Mouse (Mus musculus): Measurements from ENCODE around the gene Gbe1.
A peak's percentile ranks its signal among the peaks of the same experiment; 100 is the strongest.

The Gbe1 gene

GRCm38 (mm10) chr16:70568341-70569265, 254.9 kb downstream of the Gbe1 start:
- peak; percentile 33 for DNase-seq (ENCODE audit: low spot score)

GRCm38 (mm10) chr16:70585964-70586363, 272.2 kb downstream of the Gbe1 start:
- no peak for DNase-seq (ENCODE audit: low spot score)

- no peak for DNase-seq (ENCODE audit: low spot score)
These were observed 288.6 kb downstream of the Gbe1 start for GRCm38 (mm10) chr16:70602326-70602725.

GRCm38 (mm10) chr16:70608358-70608757, 294.6 kb downstream of the Gbe1 start:
- no peak for DNase-seq (ENCODE audit: low spot score)

GRCm38 (mm10) chr16:70617691-70618090, 303.9 kb downstream of the Gbe1 start:
- DNase-seq (ENCODE audit: low spot score): no peak

- DNase-seq (ENCODE audit: low spot score): no peak
These were observed 304.4 kb downstream of the Gbe1 start for GRCm38 (mm10) chr16:70618168-70618567.
